Mouse (Mus musculus): ENCODE data around the gene Egf. TPM values are rescaled to one million over a fixed set of nuclear protein-coding genes. Genes with fewer than 3 reads are reported as not detected.

Egf gene
- polyA plus RNA-seq, 1 experiment from 2014 or later, result 2.2 TPM

Small RNA genes within 50 kb of the gene (microRNA-seq; reads per million reads assigned to microRNA genes)
- gene Gm24515, result not detected

Other genes with a start within 250 kb of the Egf start
- gene Elovl6, start 223.0 kb downstream of the Egf start, polyA plus RNA-seq (2016; fragmentation: Nextera tagmentation; extraction: Ambion mirVana), result 33.1 and 39.2 TPM in 2 replicates
- not detected in 2 replicates for gene Lrit3, start 48.7 kb upstream of the Egf start, polyA plus RNA-seq (2016; fragmentation: Nextera tagmentation; extraction: Ambion mirVana)
- gene Rrh, start 67.3 kb upstream of the Egf start, polyA plus RNA-seq (2016; fragmentation: Nextera tagmentation; extraction: Ambion mirVana), result 0.26 TPM in 1 of 2 replicates, not detected in the other
- gene Gar1, start 76.1 kb upstream of the Egf start, polyA plus RNA-seq (2016; fragmentation: Nextera tagmentation; extraction: Ambion mirVana), result 77.1 and 80.8 TPM in 2 replicates
- 0.53 and 0.92 TPM in 2 replicates for gene Cfi, start 80.6 kb upstream of the Egf start, polyA plus RNA-seq (2016; fragmentation: Nextera tagmentation; extraction: Ambion mirVana)
- gene Pla2g12a, start 123.3 kb upstream of the Egf start, polyA plus RNA-seq (2016; fragmentation: Nextera tagmentation; extraction: Ambion mirVana), result 21.9 and 25.5 TPM in 2 replicates
- 54.9 and 62.3 TPM in 2 replicates for gene Casp6, start 146.1 kb upstream of the Egf start, polyA plus RNA-seq (2016; fragmentation: Nextera tagmentation; extraction: Ambion mirVana)
- 2.4 and 3.3 TPM in 2 replicates for gene Mcub, start 214.9 kb upstream of the Egf start, polyA plus RNA-seq (2016; fragmentation: Nextera tagmentation; extraction: Ambion mirVana)

All from hindbrain, embryonic 12.5 days (tissue).